Mouse (Mus musculus): ENCODE measurements around the gene Gm3336.

DNA sequence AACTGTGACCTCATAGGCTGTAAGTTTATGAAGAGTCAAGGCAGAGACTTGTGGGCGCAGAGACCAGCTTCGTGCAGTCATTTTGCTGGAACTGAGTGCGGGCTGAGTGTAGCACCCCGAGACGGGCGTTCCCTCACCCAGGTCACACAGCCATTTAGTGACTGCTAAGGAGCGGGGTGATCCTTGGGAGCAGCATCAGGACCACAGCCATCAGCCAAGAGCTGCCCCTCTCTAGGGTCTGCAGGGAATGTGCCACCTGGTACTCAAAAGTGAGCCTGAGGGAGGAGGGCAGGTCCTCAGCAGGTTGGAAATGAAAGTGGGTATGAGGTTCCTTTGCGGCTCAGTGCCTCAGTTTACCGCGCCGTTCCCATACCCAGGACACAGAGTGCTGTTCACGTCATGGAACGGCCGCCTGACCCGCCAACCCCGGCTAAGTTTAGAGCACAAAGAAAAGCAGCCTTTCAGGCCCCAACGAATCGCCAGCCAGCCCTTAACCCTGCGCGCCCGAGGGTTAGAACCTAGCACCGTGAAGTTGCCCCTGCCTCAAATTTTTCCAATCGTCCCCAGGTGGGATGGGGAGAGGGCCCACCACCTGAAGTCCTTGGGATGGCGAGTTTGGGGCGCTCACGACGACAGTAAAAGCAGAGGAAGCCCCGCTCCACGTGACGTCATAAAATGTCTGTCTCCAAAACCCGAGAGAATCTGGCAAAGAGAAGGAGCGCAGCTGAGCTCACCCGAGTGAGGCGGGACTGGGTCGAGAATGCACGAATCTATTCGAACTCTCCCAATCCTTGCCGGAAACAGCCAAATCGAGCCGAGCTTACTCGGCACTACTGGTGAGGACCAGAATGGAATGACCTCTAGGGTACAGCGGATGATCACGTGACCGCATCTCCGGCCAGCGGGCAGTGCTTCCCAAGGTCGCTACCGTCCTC is 25.6 kb downstream of the Gm3336 start:
- TF ChIP-seq MAZ (IDR thresholded peaks at IDR 0.05; ENCODE audit: low read depth, low read length) (no peak), USF2 (conservative IDR thresholded peaks at IDR 0.05; ENCODE audit: low read depth, low read length) (no peak), CTCF (conservative IDR thresholded peaks at IDR 0.05 in 1 of 2, IDR thresholded peaks at IDR 0.05 in 1 of 2; ENCODE audit: low read depth in 2 of 2, low read length in 2 of 2) (no peak), RAD21 (IDR thresholded peaks at IDR 0.05; ENCODE audit: low read depth, low read length) (no peak), JUN (IDR thresholded peaks at IDR 0.05; ENCODE audit: insufficient read depth, low read depth, low read length) (no peak), UBTF (IDR thresholded peaks at IDR 0.05; ENCODE audit: low read depth, low read length) (no peak), ETS1 (conservative IDR thresholded peaks at IDR 0.05; ENCODE audit: low read depth, low read length) (no peak), SIN3A (IDR thresholded peaks at IDR 0.05; ENCODE audit: low read length) (no peak), POLR2A (IDR thresholded peaks at IDR 0.05; ENCODE audit: low read depth, low read length) (no peak), BHLHE40 (IDR thresholded peaks at IDR 0.05; ENCODE audit: low read depth, low read length) (no peak), USF1 (IDR thresholded peaks at IDR 0.05; ENCODE audit: low read depth, low read length) (no peak), POLR2AphosphoS2 (IDR thresholded peaks at IDR 0.05; ENCODE audit: low read depth, low read length) (no peak)

All from CH12.LX (cell line).